Mouse (Mus musculus) CD4-positive naive resting alpha-beta T cell, adult 76 days (primary cell): Measurements from ENCODE around the gene Pear1. TPM values are rescaled to one million over a fixed set of nuclear protein-coding genes. Genes with fewer than 3 reads are reported as not detected.

Source experiments
- total RNA-seq: library from RNA; stranded (reverse); gene quantifications from one replicate; pipeline ENCODE4 v1.2.4, GENCODE M21; 2023

The Pear1 gene
- total RNA-seq: 23.8 TPM

DNA sequence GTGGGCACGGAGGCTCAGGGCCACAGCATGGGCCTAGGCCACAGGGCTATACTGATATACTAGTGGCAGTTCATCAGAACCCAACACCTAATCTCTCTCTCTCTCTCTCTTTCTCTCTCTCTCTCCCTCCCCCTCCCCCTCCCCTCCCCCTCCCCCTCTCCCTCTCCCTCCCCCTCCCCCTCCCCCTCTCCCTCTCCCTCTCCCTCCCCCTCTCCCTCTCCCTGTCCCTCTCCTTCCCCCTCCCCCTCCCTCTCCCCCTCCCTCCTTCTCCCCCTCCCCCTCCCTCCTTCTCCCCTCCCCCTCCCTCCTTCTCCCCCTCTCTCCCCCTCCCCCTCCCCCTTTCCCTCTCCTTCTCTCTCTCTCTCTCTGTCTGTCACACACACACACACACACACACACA lies at the start of gene Pear1:
Pear1 (minus strand) TSS at position 101 of the 400 bp plus-strand sequence.

DNA sequence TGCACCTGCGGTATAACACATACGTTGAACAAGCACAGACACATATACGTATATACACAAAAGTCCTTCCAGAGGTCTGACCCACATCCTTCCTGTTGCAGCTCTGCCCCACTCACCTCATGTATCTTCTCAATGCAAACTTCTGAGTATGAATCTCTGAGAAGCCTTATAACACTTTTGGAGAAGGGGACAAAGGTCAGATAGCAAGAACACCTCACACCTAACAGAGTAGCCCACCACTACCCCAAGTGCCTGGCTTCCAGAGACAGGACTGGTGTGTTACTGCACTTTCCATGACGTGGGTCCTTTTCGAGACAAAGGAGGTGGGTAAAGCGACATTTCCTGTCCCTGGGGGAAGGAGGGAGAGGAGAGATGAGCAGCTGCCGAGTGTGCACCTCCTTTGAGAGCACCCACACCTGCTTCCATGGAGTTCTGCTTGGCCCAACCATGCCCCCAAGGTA lies 22.6 kb upstream of the Pear1 start, which contains the start of gene Sh2d2a:
Sh2d2a (plus strand) TSS at position 106 of the 461 bp plus-strand sequence.

DNA sequence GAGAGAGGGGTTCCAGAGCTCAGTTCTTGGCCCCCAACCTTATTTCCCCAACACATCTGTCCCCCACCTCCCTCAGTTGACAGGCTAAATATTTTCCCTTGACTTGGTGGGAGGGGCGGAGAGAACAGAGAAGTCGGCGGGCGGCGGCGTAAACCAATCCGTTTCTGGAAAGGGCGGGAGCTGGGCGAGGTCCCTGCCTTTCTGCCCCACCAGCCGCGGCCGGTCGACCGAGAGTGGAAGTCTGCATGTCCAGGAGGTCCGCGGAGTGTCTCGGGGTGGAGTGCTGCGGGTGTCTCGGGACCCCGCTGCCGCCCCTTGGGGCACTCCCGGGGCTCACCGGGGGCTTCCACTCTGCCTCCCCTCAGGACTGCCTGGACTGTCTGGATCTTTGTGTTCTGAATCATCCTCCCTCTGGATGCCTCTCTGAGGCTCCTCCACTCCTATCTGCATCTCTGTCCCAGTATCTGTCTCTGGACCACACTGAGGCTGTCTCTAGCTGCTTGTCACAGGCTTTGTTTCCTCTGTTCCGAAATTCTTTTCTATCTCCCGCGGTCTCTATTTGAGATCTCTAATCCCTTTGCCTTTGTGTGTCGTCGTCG lies 27.3 kb downstream of the Pear1 start, which contains the start of gene Insrr:
Insrr (plus strand) TSS at position 216 of the 599 bp plus-strand sequence.

DNA sequence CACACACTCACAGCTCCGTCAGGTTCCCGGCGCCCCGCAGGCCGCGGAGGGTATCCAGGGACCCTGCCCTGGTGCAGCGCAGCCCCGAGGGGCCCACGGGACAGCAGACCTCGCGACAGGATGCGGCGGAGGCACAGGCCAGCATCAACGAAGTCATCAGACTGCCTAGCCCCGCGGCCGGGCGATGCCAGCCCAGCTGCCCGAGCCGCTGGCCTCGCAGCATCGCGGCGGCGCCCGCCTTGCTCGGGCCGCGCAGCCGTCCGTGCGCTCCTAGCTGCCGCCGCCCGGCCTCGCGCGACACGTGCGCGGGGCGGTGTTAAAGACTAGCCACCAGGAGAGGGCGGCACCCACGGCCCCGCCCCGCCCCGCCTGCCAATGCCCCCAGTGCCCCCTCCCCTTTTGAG lies 29.2 kb downstream of the Pear1 start, which contains the start of gene Ntrk1:
Ntrk1 (minus strand) TSS at position 241 of the 404 bp plus-strand sequence.

DNA sequence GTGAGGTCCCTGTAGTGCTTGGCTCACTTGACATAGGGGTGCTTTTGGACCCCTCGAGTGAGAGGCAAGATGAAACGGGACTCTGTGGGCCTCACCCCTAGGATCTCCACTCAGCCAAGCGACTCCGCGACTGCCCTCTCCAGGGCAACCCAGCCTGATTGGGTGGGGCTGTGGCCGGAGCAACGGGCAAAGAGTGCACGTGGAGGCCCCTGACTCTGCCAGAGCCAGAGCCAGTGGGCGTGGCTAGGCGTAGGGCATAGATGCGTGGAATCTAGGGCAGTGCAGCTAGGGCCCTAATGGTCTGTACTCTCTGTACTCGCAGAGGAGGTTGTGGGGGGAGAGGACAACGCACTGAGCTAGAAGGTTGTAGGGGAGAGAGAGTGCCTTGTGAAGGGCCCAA lies 75.7 kb downstream of the Pear1 start, which contains the start of gene Lrrc71:
Lrrc71 (minus strand) TSS at position 195 of the 400 bp plus-strand sequence.

Other genes with a start within 250 kb of the Pear1 start
- gene Arhgef11, start 206.7 kb downstream of the Pear1 start, total RNA-seq: 38.3 TPM
- gene Lrrc71, start 75.7 kb downstream of the Pear1 start, total RNA-seq: 0.88 TPM
- not detected for gene Ntrk1, start 29.1 kb downstream of the Pear1 start, total RNA-seq
- not detected for gene Insrr, start 27.4 kb downstream of the Pear1 start, total RNA-seq
- 400 TPM for gene Sh2d2a, start 22.4 kb upstream of the Pear1 start, total RNA-seq
- 64.7 TPM for gene Prcc, start 61.3 kb upstream of the Pear1 start, total RNA-seq
- 75.2 TPM for gene Hdgf, start 82.0 kb upstream of the Pear1 start, total RNA-seq
- gene Mrpl24, start 95.2 kb upstream of the Pear1 start, total RNA-seq: 142 TPM
- 65.7 TPM for gene Isg20l2, start 106.0 kb upstream of the Pear1 start, total RNA-seq
- 28.8 TPM for gene Rrnad1, start 106.4 kb upstream of the Pear1 start, total RNA-seq
- not detected for gene Crabp2, start 124.4 kb upstream of the Pear1 start, total RNA-seq
- gene Nes, start 146.8 kb upstream of the Pear1 start, total RNA-seq: 0.59 TPM
- not detected for gene Bcan, start 175.9 kb upstream of the Pear1 start, total RNA-seq
- gene Hapln2, start 203.3 kb upstream of the Pear1 start, total RNA-seq: not detected
- 19.1 TPM for gene Gpatch4, start 218.8 kb upstream of the Pear1 start, total RNA-seq
- gene Naxe, start 234.2 kb upstream of the Pear1 start, total RNA-seq: 23.4 TPM